Mouse (Mus musculus) sigmoid colon, adult 10 weeks (tissue): ENCODE data around the gene Ski. TPM values are rescaled to one million over a fixed set of nuclear protein-coding genes. Genes with fewer than 3 reads are reported as not detected.

Experiments used
- polyA plus RNA-seq: library from polyadenylated mRNA; stranded (reverse); fragments of 350-450 nt; fragmentation: Illumina TruSeq; extraction: RNeasy Lipid Tissue Mini Kit (QIAGEN cat#74804); gene quantifications from one replicate; pipeline ENCODE4 v1.2.3, GENCODE M21; 2014; ENCODE audit warnings: low read depth, low replicate concordance

Gene Ski
- polyA plus RNA-seq = 52.3 TPM

DNA sequence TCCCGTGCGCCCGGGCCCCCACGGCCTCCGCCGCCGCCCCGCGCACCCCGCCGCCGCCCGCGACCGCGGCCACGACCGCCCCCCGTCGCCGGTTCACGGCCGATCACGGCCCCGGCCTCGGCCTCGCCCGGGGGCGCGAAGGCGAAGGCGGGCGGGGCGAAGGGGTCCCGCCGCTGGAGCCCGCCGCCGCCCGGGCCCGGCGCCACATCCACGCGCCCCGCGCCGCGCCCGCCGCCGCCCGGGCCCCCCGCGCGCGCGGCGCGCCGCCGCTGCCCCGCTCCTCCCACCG lies at the start of gene Ski:
TSS of gene Ski (minus strand) at position 41 of the 289 bp plus-strand sequence.

DNA sequence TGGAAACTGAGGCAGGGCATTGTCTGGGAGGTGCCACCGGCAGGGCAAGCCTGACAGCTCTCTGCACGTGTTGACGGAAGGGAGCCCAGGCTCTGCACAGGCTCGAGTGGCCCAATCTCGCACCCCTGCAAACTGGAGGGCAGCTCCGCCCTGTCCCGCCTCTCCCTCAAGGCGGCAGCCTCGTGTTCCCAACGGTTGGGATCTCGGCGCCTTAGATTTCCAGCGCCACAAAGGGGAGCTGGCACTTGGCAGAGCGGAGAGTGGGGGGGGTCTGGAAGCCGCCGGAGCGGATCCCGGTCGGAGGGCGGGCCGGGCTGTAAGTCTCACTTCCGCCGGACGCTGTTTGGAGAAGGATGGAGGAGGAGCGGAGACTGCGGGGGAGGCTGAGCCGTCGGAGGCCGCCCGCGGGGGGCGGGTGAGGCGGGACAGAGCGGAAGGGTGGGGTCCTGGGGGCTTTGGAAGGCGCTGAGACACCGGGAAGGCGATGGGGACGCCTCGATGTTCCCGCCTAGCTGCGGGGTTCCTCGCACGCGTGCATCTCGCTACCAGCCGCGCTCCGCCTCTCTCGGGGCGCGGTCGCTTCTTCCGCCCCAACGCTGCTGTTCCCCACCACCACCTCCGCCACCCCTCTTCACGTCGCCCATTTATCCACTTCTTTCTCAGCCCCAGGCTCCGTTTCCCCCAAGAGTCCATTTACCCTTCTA lies 27.4 kb upstream of the Ski start, which contains the start of gene Faap20:
TSS of gene Faap20 (plus strand) at position 155 of the 704 bp plus-strand sequence.

Other genes starting within 250 kb of the Ski start
- 2.7 TPM for gene Plch2, start 165.8 kb downstream of the Ski start, polyA plus RNA-seq
- 2.3 TPM for gene Pex10, start 155.6 kb downstream of the Ski start, polyA plus RNA-seq
- 226 TPM for gene Rer1, start 136.2 kb downstream of the Ski start, polyA plus RNA-seq
- gene Morn1, start 136.0 kb downstream of the Ski start, polyA plus RNA-seq = 2.0 TPM
- gene Faap20, start 27.2 kb upstream of the Ski start, polyA plus RNA-seq = 0.50 TPM
- 15.4 TPM for gene Prkcz, start 138.8 kb upstream of the Ski start, polyA plus RNA-seq
- gene Gabrd, start 175.5 kb upstream of the Ski start, polyA plus RNA-seq = not detected
- 0.66 TPM for gene Cfap74, start 186.6 kb upstream of the Ski start, polyA plus RNA-seq
- gene Tmem52, start 246.5 kb upstream of the Ski start, polyA plus RNA-seq = not detected